Mouse (Mus musculus) limb, embryonic 10.5 days (tissue): Measurements from ENCODE around the gene 4930412O13Rik. TPM values are rescaled to one million over a fixed set of nuclear protein-coding genes. Genes with fewer than 3 reads are reported as not detected.

Experiments used
- DNase-seq: peaks from one replicate; pipeline ENCODE4 v3.0.0-alpha.2; 2017; ENCODE audit warnings: low spot score
- H3K27ac ChIP-seq: fragments of 300-500 bp; sonication (generic); 2 replicates; pipeline ENCODE4 v1.5.1; 2016; ENCODE audit warnings: mild to moderate bottlenecking
- H3K27me3 ChIP-seq: fragments of 300-500 bp; sonication (generic); 2 replicates; pipeline ENCODE4 v1.6.1; 2016; ENCODE audit warnings: low read depth, mild to moderate bottlenecking; ENCODE audit not compliant: poor library complexity, severe bottlenecking
- H3K36me3 ChIP-seq: fragments of 300-500 bp; sonication (generic); 2 replicates; pipeline ENCODE4 v1.6.1; 2016; ENCODE audit warnings: mild to moderate bottlenecking, moderate library complexity
- H3K4me1 ChIP-seq: fragments of 300-500 bp; sonication (generic); 2 replicates; pipeline ENCODE4 v1.6.1; 2016
- H3K4me3 ChIP-seq: fragments of 300-500 bp; sonication (generic); 2 replicates; pipeline ENCODE4 v1.5.1; 2016; ENCODE audit warnings: mild to moderate bottlenecking, moderate library complexity
- H3K9me3 ChIP-seq: fragments of 300-500 bp; sonication (generic); replicated peaks from 2 replicates; pipeline ENCODE4 v1.6.1; 2016; ENCODE audit warnings: mild to moderate bottlenecking
- WGBS: fragments of 180-500 bp; shearing (Covaris S2); methylation state at CpG from one replicate; pipeline ENCODE4 v1.1.7; 2016; 5-methylcytosine and 5-hydroxymethylcytosine counted together
- polyA plus RNA-seq: library from polyadenylated mRNA; unstranded; fragments of >200 nt; fragmentation: Nextera tagmentation; extraction: Ambion mirVana; gene quantifications from 2 replicates; pipeline ENCODE4 v1.2.1, GENCODE M21; 2016

Gene 4930412O13Rik
- polyA plus RNA-seq, 1 experiment from 2014 or later = 0.55 TPM

GRCm38 (mm10) chr2:9882926-9883802, 2.1 kb downstream of the 4930412O13Rik start:
- Histone ChIP-seq H3K36me3 (no peaks in the 10 kb centered on the region), H3K27ac (peak overlapping the region; percentile 25; the same call in 1 of the 2 replicates), H3K4me1 (peaks cover 57% of the 10 kb centered on the region), H3K9me3 (no peaks in the 10 kb centered on the region), H3K4me3 (peak overlapping the region; percentile 58), H3K27me3 (peaks cover 90% of the 10 kb centered on the region)
- WGBS = under 1% methylated on average over 43 of the region's 43 CpGs
- DNase-seq = peak; percentile 73

DNA sequence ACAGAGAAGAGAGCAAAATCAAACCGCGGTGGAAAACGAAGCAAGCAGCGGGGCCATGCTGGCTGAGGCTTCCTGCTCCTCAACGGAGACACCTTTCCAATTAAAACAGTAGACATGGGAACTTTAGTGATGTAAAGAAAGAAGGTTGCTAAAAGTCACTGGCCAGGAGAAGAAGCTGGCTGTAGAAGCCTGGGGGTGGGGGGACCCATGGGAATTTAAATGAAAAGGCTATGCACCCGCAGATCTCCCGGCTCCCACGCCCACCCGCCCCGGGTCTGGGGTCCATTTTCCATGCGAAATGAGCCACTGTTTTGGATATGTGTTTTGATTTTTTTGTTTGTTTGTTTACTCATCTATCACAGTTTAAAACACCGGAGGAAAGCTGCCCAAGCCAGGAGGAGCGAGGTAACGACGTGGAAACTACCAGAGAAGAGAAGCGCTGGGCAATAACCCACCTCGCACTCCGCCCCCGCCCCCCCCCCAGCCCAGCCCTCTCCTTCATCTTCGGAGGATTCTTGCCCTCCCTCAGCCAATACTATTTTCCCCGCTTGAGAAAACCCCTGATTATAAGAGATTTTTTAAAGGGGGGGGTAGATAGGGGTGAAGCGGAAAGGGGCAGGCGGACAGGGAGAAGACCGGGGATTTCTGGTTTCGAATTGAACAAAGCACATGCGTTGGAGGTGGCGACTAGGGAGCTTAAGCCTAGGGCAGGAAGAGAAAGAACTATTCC, 2.9 kb downstream of the 4930412O13Rik start:
- Histone ChIP-seq H3K4me3 (peak overlapping the region; percentile 58), H3K4me1 (peaks cover 52% of the 10 kb centered on the region), H3K9me3 (no peaks in the 10 kb centered on the region), H3K36me3 (no peaks in the 10 kb centered on the region), H3K27ac (no peak overlapping the region), H3K27me3 (peaks cover 94% of the 10 kb centered on the region)
- peak; percentile 64 for DNase-seq
- under 1% methylated on average over 27 of the region's 27 CpGs for WGBS

DNA sequence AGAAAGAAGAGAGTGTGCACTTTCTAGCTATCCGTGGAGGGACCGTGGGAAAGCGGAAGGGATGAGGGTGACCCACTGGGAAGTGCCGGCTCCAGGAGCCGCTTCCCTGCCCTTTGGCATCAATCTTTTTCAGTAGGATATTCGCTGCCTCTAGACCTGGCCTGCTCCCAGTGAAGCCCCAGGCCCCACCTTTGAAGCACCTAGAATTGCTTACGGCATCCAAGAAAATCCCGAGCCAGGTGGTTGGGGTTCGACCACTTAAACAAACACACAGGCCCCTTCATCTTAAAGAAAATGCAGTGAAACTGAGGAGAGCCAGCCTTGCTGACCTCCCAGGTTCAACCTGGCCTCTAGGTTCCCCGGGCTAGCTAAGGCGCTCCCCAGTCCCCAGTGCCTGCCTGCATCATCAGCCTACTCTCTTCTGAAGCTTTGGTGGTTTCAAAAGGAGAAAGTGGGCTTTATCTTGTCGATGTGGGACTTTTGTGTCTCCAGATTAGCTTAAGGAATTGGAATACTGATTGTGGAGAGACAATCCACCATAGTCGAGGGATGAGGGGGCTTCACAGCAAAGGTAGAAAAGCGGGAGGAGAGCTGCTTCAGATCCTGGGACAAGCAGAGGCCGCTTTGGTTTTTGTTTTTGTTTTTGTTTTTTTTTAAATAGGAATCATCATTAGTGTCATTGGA, 3.6 kb downstream of the 4930412O13Rik start:
- H3K27ac ChIP-seq = no peak overlapping the region
- peaks cover 57% of the 10 kb centered on the region for H3K4me1 ChIP-seq
- H3K27me3 ChIP-seq = peaks cover 100% of the 10 kb centered on the region
- H3K36me3 ChIP-seq = no peaks in the 10 kb centered on the region
- WGBS = 4% methylated on average over 15 of the region's 15 CpGs
- H3K4me3 ChIP-seq = peak overlapping the region; percentile 58; the same call in 1 of the 2 replicates
- DNase-seq = no peak
- no peaks in the 10 kb centered on the region for H3K9me3 ChIP-seq

GRCm38 (mm10) chr2:9885217-9885770, 4.2 kb downstream of the 4930412O13Rik start:
- no peaks in the 10 kb centered on the region for H3K36me3 ChIP-seq
- no peaks in the 10 kb centered on the region for H3K9me3 ChIP-seq
- no peak overlapping the region for H3K27ac ChIP-seq
- H3K4me1 ChIP-seq = peaks cover 61% of the 10 kb centered on the region
- DNase-seq = peak; percentile 48
- 4% methylated on average over 14 of the region's 14 CpGs for WGBS
- no peak overlapping the region for H3K4me3 ChIP-seq
- H3K27me3 ChIP-seq = peaks cover 100% of the 10 kb centered on the region

- WGBS = 16% methylated on average over 3 of the region's 3 CpGs
- Histone ChIP-seq H3K36me3 (no peaks in the 10 kb centered on the region), H3K27me3 (peaks cover 100% of the 10 kb centered on the region), H3K4me1 (peaks cover 54% of the 10 kb centered on the region), H3K4me3 (no peak overlapping the region), H3K27ac (no peak overlapping the region), H3K9me3 (no peaks in the 10 kb centered on the region)
- peak; percentile 44 for DNase-seq
Measured at GRCm38 (mm10) chr2:9886031-9886430, 5.0 kb downstream of the 4930412O13Rik start.

- Histone ChIP-seq H3K4me3 (no peak overlapping the region), H3K27me3 (peaks cover 97% of the 10 kb centered on the region), H3K9me3 (no peaks in the 10 kb centered on the region), H3K36me3 (no peaks in the 10 kb centered on the region), H3K27ac (no peak overlapping the region), H3K4me1 (peaks cover 43% of the 10 kb centered on the region)
- peak; percentile 36 for DNase-seq
- 3% methylated on average over 7 of the region's 7 CpGs for WGBS
Measured at GRCm38 (mm10) chr2:9886921-9887610, 6.0 kb downstream of the 4930412O13Rik start.

- Histone ChIP-seq H3K9me3 (no peaks in the 10 kb centered on the region), H3K36me3 (no peaks in the 10 kb centered on the region), H3K27me3 (peaks cover 97% of the 10 kb centered on the region), H3K4me3 (no peak overlapping the region), H3K4me1 (peaks cover 38% of the 10 kb centered on the region), H3K27ac (no peak overlapping the region)
- WGBS = 2% methylated on average over 7 of the region's 7 CpGs
- peak; percentile 43 for DNase-seq
Measured at GRCm38 (mm10) chr2:9887636-9888035, 6.6 kb downstream of the 4930412O13Rik start.

- H3K9me3 ChIP-seq = no peaks in the 10 kb centered on the region
- H3K27me3 ChIP-seq = peaks cover 97% of the 10 kb centered on the region
- under 1% methylated on average over 30 of the region's 30 CpGs for WGBS
- peaks cover 23% of the 10 kb centered on the region for H3K4me1 ChIP-seq
- DNase-seq = peak; percentile 72
- H3K36me3 ChIP-seq = no peaks in the 10 kb centered on the region
- H3K4me3 ChIP-seq = peak within 1 kb of the TSS; percentile 21
- no peak within 1 kb of the TSS for H3K27ac ChIP-seq
Measured at GRCm38 (mm10) chr2:9888913-9889650, 8.0 kb downstream of the 4930412O13Rik start, which contains the start of gene 9230102O04Rik. 9230102O04Rik (minus strand) TSS chr2:9889540.

GRCm38 (mm10) chr2:9889651-9890183, 8.7 kb downstream of the 4930412O13Rik start, which contains the start of gene Gata3:
Gata3 (minus strand) TSS chr2:9890034.
- peak; percentile 54 for DNase-seq
- Histone ChIP-seq H3K36me3 (no peaks in the 10 kb centered on the region), H3K4me1 (peaks cover 17% of the 10 kb centered on the region), H3K4me3 (peak within 1 kb of the TSS; percentile 21), H3K27me3 (peaks cover 97% of the 10 kb centered on the region), H3K9me3 (no peaks in the 10 kb centered on the region), H3K27ac (no peak within 1 kb of the TSS)
- under 1% methylated on average over 23 of the region's 23 CpGs for WGBS

GRCm38 (mm10) chr2:9890251-9890650, 9.2 kb downstream of the 4930412O13Rik start:
- H3K27me3 ChIP-seq = peaks cover 97% of the 10 kb centered on the region
- no peak overlapping the region for H3K4me3 ChIP-seq
- H3K9me3 ChIP-seq = no peaks in the 10 kb centered on the region
- H3K4me1 ChIP-seq = peaks cover 17% of the 10 kb centered on the region
- 8% methylated on average over 8 of the region's 8 CpGs for WGBS
- no peaks in the 10 kb centered on the region for H3K36me3 ChIP-seq
- no peak for DNase-seq
- no peak overlapping the region for H3K27ac ChIP-seq

GRCm38 (mm10) chr2:9890906-9891305, 9.9 kb downstream of the 4930412O13Rik start:
- WGBS = 2% methylated on average over 5 of the region's 5 CpGs
- Histone ChIP-seq H3K27me3 (peaks cover 97% of the 10 kb centered on the region), H3K4me3 (no peak overlapping the region), H3K36me3 (no peaks in the 10 kb centered on the region), H3K27ac (no peak overlapping the region), H3K4me1 (peaks cover 22% of the 10 kb centered on the region), H3K9me3 (no peaks in the 10 kb centered on the region)
- no peak for DNase-seq
